Mouse (Mus musculus) erythroblast, adult 5-6 weeks (primary cell): ENCODE results near the gene Trim15. TPM values are rescaled to one million over a fixed set of nuclear protein-coding genes. Genes with fewer than 3 reads are reported as not detected.
"Not testable (repeated sequence)": the region's sequence is repeated elsewhere in the genome, so short reads cannot be mapped to it uniquely, and the experiment has no call there.

Experiments used
- ATAC-seq: replicated peaks from 2 replicates; pipeline ENCODE4 v1.8.0; 2016; ENCODE audit warnings: moderate number of reproducible peaks, mild to moderate bottlenecking, moderate TSS enrichment, inconsistent platforms; ENCODE audit not compliant: poor library complexity, low FRiP score, severe bottlenecking
- total RNA-seq, 2 experiments: library from RNA; stranded (forward) in 1 of 2; stranded (reverse) in 1 of 2; fragments of 150-400 nt in 1 of 2; fragments of 200-764, 138-1000 nt in 1 of 2; gene quantifications; 2 replicates each; pipeline versions ENCODE4 v1.2.3 to v1.2.4; 2015 to 2017; ENCODE audit warnings: low replicate concordance in 2 of 2

The Trim15 gene
- total RNA-seq (2015; ENCODE audit: low replicate concordance) (not detected in 2 replicates), total RNA-seq (2017; ENCODE audit: low replicate concordance) (0.70 and 2.5 TPM in 2 replicates)

GRCm38 (mm10) chr17:36866719-36867527 is at the start of gene Trim15:
Gene Trim15 (minus strand): TSS chr17:36867210.
- ATAC-seq, result peak; percentile 34

- peak; percentile 66; the same call in 1 of the 2 replicates for ATAC-seq
Observed at GRCm38 (mm10) chr17:36915076-36915475, 48.1 kb upstream of the Trim15 start.

DNA sequence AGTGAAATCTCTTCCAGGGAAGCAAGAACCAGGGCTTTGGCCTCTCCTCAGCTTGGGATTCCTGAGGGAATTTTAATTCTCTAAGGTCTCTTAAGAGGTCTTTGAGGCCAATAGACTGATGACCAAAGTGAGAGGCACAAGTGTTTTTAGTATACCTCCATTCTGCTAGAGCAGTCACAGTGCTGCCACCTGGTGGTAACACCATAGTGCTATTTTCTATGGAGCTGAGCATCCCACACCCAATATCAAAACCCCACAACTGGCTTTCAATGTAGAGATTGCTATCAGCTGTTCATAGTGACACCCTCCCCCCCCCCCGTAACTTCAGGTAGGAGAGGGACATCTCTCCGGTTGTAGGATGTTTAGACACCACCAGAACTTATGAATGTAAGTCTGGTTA is 47.1 kb upstream of the Trim15 start:
- peak; percentile 79 for ATAC-seq

- ATAC-seq, result no peak
Observed at GRCm38 (mm10) chr17:36912031-36912430, 45.0 kb upstream of the Trim15 start.

DNA sequence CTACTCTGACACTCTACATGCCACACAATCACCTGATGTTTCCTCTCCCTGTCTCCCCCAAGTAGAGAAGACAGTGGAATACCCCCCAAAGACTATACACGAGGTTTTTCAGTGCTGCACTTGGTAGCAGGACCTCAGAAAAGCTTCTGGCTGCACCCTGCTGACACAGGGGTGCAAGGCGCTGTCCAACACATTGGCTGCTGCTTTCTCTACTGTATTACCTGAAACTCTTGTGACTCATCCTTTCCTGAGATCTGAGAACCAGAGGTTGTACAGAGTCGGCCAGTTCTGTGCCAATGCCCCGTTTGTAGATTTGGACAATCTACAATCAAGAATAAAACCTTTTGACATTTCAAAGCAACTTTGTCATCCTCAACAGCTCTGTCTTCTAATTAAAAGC is 42.8 kb upstream of the Trim15 start:
- ATAC-seq, result no peak

DNA sequence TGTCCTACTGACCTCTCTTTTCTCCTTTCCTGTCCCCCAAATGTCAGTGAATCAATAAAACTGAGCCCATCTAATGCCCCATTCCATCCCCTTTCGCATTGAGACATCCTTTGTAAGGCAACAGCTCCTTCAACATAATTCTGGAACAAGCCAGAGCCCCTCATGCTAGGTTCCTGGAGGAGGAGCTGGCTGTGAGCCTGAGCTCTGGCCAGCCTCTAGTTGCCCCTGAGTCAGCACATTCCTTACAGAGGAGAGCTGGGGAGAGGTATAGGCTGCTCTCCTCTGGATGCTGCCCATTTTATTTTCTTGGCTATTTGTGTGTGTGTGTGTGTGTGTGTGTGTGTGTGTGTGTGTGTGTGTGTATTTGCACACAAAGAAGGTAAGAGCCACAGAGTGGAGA is 41.2 kb upstream of the Trim15 start:
- ATAC-seq, result no peak; the same call in 1 of the 2 replicates

DNA sequence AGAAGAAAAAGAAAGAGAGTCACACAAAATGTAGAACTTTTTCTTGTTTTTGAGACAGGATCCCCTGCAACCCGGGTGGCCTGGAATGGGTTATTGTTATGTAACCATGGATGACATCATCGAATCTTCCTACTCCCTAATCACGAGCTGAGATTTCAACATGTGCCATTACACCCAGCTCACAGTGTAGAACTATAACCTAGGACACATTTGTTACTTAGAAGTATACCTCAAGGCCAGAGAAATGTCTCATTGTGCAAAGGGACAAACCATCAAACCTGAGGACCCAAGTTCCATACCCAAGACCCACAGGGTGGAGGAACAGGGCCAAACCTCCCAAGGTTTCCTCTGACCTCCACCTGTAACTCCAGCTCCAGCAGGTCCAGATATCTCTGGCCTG is 36.6 kb upstream of the Trim15 start:
- ATAC-seq, result no peak

GRCm38 (mm10) chr17:36900691-36901090 is 33.7 kb upstream of the Trim15 start:
- no peak for ATAC-seq

DNA sequence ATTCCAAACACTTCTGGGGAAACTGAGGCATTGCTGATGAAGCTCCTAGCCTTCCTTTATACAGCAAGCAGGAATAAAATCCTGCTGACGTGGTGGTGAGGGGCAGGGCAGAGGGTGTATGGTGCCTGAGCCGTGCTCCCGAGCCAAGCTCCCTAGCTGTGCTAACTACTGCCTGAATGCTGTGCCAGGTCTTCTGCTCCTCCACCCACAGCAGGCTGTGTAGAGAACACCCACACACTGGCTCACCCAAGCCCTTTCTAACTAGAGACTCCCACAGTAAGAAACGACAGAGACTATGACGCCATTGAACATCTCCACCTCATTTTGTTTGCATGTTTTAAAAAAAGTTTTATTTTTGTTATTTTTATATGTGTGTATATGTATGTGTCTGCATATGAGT is 33.0 kb upstream of the Trim15 start:
- ATAC-seq, result no peak

DNA sequence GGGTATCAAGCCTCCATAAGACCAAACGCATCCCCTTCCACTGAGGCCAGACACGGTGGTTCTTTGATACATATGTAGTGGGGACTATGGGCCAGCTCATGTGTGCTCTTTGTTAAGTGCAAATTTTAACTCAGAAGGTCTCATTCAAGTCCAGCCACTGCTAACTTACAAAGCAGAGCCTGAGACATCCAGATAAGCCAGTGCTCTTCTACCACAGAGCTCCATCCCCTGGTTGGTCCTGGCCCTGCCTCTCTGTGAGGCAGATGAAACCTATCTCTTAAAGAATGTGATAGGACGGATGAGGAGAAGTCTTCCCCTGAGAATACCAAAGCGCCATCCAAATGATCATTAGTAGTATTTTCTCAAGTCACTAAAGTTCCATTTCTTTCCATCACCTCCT is 32.4 kb upstream of the Trim15 start:
- no peak for ATAC-seq

DNA sequence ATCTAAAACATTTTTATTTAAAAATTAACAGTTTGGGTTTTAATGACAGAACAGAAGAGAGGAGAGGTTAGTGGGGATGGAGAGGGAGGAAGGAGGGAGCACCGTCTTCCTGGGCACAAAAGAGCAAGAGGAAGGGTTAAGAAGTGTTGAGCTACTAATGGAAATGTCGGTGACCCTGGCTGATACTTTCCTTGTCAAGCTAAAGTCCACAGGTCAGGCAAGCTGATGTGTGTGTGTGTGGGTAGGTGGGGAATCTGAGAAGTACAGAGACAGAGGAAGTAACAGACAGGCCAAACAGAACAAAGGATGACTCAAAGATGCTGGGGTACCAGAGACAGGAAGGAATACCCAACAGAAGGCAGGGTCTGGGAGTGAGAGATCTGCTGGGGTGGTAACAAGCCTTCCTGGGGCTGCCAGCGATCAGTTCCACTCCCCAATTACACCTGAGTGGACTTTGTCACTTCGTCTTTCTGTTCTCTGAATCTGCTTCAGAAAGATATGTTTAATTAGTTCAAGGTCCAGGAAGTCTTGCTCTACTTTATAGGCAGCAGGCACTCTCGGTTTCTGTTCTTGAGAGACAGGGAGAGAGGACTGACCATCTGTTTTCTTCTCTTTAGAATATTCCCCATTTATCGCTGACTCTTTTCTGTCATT is 30.7 kb upstream of the Trim15 start, which contains the start of gene Trim31:
Trim31 (plus strand) TSS at position 567 of the 654 bp plus-strand sequence.
- ATAC-seq, result no peak

- no peak for ATAC-seq
Observed at GRCm38 (mm10) chr17:36897065-36897464, 30.1 kb upstream of the Trim15 start.

DNA sequence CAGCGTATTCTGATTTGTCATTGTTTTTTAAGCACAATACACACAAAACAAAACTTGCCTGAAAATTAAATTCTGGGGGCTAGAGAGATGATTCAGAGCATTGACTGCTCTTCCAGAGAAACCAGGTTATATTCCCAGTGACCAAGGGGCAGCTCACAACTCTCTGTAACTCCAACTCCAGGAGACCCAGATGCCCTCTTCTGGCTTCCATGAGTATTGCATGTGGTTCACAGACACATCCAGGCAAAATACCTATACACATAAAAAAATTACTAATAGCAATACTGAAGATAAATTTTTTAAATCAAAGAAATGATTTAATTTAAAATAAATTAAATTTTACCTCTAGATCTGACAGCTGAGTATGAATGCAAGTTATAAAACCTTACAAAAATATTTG is 29.6 kb upstream of the Trim15 start:
- peak; percentile 74 for ATAC-seq

DNA sequence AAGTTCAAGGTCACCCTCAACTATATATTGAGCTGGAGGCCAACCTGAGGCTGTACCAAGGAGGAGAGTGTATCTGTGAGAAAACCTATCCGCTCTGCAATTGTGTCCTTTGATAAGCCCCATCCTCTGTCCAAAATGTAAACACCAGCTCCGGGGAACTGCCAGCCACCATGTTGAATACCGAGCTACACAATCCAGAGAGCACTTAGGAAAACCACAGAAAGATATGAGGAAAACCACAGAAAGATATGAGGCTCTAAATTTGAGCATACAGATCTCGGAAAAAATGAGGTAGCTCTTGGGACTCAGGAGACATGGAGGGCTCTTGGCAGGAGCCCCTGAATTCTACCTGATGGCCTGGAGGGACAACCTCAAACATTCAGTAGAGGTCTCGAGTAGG is 26.4 kb upstream of the Trim15 start:
- ATAC-seq, result no peak

DNA sequence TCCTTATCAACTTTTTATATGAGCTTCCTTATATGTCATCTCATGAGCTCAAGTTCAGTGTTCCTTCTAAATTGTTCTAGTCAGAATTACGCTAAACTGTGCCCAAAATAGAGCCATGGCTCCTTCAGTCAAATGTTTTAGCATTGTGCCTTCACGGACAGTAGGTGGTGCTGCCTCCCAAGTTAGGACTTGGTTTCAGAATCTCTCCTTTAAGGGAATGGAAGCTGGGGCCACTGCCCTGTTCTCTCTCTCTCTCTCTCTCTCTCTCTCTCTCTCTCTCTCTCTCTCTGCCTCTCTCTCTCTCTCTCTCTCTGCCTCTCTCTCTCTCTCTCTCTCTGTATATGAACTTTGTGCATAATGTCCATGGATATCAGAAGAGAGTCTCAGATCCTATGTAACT is 25.4 kb upstream of the Trim15 start:
- peak; percentile 82 for ATAC-seq

GRCm38 (mm10) chr17:36891496-36891895 is 24.5 kb upstream of the Trim15 start:
- not testable (repeated sequence) for ATAC-seq

DNA sequence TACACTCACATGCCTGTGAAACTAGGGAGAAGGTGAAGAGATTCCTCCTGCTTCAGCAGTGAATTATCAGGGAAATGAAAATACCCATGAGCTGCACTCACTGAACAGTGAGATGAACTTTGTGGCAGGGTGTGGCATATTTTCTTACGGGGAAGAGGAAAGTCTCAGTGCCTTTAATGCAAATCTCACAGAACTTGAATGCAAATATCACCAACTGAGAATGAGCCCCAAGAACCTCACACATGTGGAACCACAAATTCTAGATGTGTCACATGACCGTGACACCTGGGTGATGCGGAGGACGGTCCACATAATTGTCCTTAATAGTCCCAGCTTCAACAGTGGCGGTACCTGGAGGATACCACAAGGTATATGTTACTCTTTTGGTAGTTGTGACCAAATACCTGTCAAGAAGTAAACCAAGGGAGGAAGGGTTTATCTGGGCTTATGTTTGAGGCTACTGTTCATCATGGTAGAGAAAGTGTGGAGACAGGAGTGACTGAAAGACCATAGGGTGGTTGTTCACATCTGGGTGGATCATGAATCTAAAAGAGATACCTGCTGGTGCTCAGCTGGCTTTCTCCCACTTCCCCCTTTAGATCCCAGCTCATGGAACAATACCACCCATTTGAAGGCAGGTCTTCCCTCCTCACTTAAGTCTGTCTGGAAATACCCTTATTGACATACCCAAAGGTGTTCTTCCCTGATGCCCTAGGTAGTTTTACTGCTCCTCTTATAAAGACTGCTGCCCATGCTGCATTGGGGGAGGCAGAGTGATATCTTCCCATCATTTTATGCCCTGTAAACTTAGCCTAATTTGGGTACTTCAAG is 23.3 kb upstream of the Trim15 start, which contains the start of gene Trim40:
Trim40 (minus strand) TSS at position 51 of the 831 bp plus-strand sequence.
- ATAC-seq, result no peak

- no peak for ATAC-seq
Observed at GRCm38 (mm10) chr17:36885132-36885790, 18.3 kb upstream of the Trim15 start.

DNA sequence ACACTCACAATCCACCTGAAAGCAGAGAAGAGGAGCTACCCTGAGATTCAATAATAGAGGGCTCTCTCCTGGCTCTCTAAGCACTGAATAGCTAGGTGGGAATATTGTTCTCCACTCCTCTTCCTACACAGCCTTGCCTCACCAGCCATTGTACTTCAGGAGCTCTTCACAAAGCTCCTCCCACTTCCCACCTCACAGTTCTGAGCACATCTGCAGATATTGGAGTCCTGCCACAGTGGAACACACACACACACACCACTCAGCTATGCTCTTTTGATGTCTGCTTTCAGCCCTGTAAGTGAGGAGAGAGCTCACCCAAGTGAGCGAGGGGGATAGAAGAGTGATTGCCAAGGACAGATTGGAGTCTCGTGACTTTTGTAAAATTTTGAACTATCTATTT is 16.3 kb upstream of the Trim15 start:
- ATAC-seq, result no peak

- no peak for ATAC-seq
Observed at GRCm38 (mm10) chr17:36874636-36875035, 7.6 kb upstream of the Trim15 start.
